Mouse (Mus musculus) CH12.LX (cell line): ENCODE results near the gene Dmrtc2. TPM values are rescaled to one million over a fixed set of nuclear protein-coding genes. Genes with fewer than 3 reads are reported as not detected.

Source experiments
- DNase-seq: peaks from one replicate; pipeline ENCODE4 v3.0.0-alpha.2; 2013; ENCODE audit errors: extremely low read depth
- H3K27ac ChIP-seq: 2 replicates; pipeline ENCODE4 v1.5.1; 2012; ENCODE audit warnings: low read depth, mild to moderate bottlenecking, control low read depth, moderate library complexity; ENCODE audit not compliant: insufficient read depth
- H3K27me3 ChIP-seq: replicated peaks from 2 replicates; pipeline ENCODE3; 2012; ENCODE audit warnings: inconsistent platforms
- H3K36me3 ChIP-seq, 2 experiments: replicated peaks in 1 of 2; 2 replicates each; pipeline versions ENCODE3 to v1.6.1; 2012; ENCODE audit warnings: inconsistent platforms in 1 of 2, low read length in 1 of 2, mild to moderate bottlenecking in 1 of 2, mixed read lengths in 1 of 2, moderate library complexity in 1 of 2; ENCODE audit not compliant: control insufficient read depth in 1 of 2, insufficient read depth in 1 of 2
- H3K4me1 ChIP-seq, 2 experiments: 2 replicates each; pipeline ENCODE4 v1.6.1; 2012; ENCODE audit warnings: inconsistent platforms in 1 of 2, moderate library complexity in 1 of 2; ENCODE audit not compliant: insufficient read depth in 2 of 2, control insufficient read depth in 1 of 2
- H3K4me2 ChIP-seq: 2 replicates; pipeline ENCODE4 v1.6.1; 2012; ENCODE audit warnings: low read depth, mild to moderate bottlenecking, control low read depth; ENCODE audit not compliant: poor library complexity, insufficient read depth, severe bottlenecking
- H3K4me3 ChIP-seq, 3 experiments: fragments of 150-350 bp in 1 of 3; sonication (generic) in 1 of 3; replicated peaks in 1 of 3; 2 replicates each; pipeline versions ENCODE3 to v1.5.1; 2011 to 2012; ENCODE audit warnings: low read depth in 2 of 3, low read length in 2 of 3, mild to moderate bottlenecking in 2 of 3, moderate library complexity in 2 of 3, control low read depth in 1 of 3, improper control_type of control experiment in 1 of 3, inconsistent platforms in 1 of 3, mixed read lengths in 1 of 3; ENCODE audit not compliant: poor library complexity in 1 of 3
- H3K79me2 ChIP-seq: replicated peaks from 2 replicates; pipeline ENCODE4 v1.6.1; 2012; ENCODE audit warnings: mild to moderate bottlenecking, moderate library complexity; ENCODE audit not compliant: control insufficient read depth, poor library complexity, insufficient read depth, severe bottlenecking; ENCODE audit errors: extremely low read depth
- H3K9ac ChIP-seq: 2 replicates; pipeline ENCODE4 v1.6.1; 2012; ENCODE audit warnings: low read depth, mild to moderate bottlenecking, control low read depth, moderate library complexity; ENCODE audit not compliant: insufficient read depth
- H3K9me3 ChIP-seq: replicated peaks from 2 replicates; pipeline ENCODE3; 2012; ENCODE audit warnings: low read length, inconsistent platforms, mixed read lengths
- BHLHE40 ChIP-seq: IDR thresholded peaks from 2 replicates; pipeline ENCODE4 v1.6.1; 2011; ENCODE audit warnings: mild to moderate bottlenecking, low read depth, low read length, improper control_type of control experiment
- CHD2 ChIP-seq: IDR thresholded peaks from 2 replicates; pipeline ENCODE4 v1.6.1; 2011; ENCODE audit warnings: low read length, improper control_type of control experiment
- CTCF ChIP-seq, 2 experiments: IDR thresholded peaks in 1 of 2; conservative IDR thresholded peaks in 1 of 2; 2 replicates each; pipeline ENCODE4 v1.5.1; 2011 to 2012; ENCODE audit warnings: low read depth in 2 of 2, low read length in 2 of 2, improper control_type of control experiment in 1 of 2, inconsistent platforms in 1 of 2, mild to moderate bottlenecking in 1 of 2, moderate library complexity in 1 of 2
- E2F4 ChIP-seq: IDR thresholded peaks from 2 replicates; pipeline ENCODE4 v1.6.1; 2011; ENCODE audit warnings: low read depth, low read length, improper control_type of control experiment; ENCODE audit not compliant: insufficient replicate concordance
- EP300 ChIP-seq: IDR thresholded peaks from 2 replicates; pipeline ENCODE4 v1.6.1; 2011; ENCODE audit warnings: low read length, improper control_type of control experiment
- GABPA ChIP-seq: IDR thresholded peaks from 2 replicates; pipeline ENCODE4 v1.6.1; 2012; ENCODE audit warnings: low read depth, low read length, improper control_type of control experiment, inconsistent platforms; ENCODE audit not compliant: insufficient replicate concordance
- HCFC1 ChIP-seq: IDR thresholded peaks from 2 replicates; pipeline ENCODE4 v1.6.1; 2012; ENCODE audit warnings: low read depth, mild to moderate bottlenecking, inconsistent platforms, low read length, improper control_type of control experiment
- JUN ChIP-seq: IDR thresholded peaks from 2 replicates; pipeline ENCODE4 v1.6.1; 2011; ENCODE audit warnings: low read depth, mild to moderate bottlenecking, low read length, improper control_type of control experiment, moderate library complexity; ENCODE audit not compliant: insufficient read depth
- MAFK ChIP-seq: IDR thresholded peaks from 2 replicates; pipeline ENCODE4 v1.6.1; 2011; ENCODE audit warnings: low read length, improper control_type of control experiment; ENCODE audit not compliant: insufficient replicate concordance
- MAZ ChIP-seq: IDR thresholded peaks from 2 replicates; pipeline ENCODE4 v1.6.1; 2012; ENCODE audit warnings: low read depth, mild to moderate bottlenecking, inconsistent platforms, low read length, improper control_type of control experiment, moderate library complexity
- MEF2A ChIP-seq: IDR thresholded peaks from 2 replicates; pipeline ENCODE4 v1.6.1; 2014; ENCODE audit warnings: low read depth, mild to moderate bottlenecking, inconsistent platforms, low read length, improper control_type of control experiment, borderline replicate concordance
- NELFE ChIP-seq: IDR thresholded peaks from 2 replicates; pipeline ENCODE4 v1.6.1; 2011; ENCODE audit warnings: low read depth, low read length, improper control_type of control experiment
- NRF1 ChIP-seq: IDR thresholded peaks from 2 replicates; pipeline ENCODE4 v1.6.1; 2014; ENCODE audit warnings: low read depth, mild to moderate bottlenecking, inconsistent platforms, low read length, improper control_type of control experiment, moderate library complexity
- PAX5 ChIP-seq: IDR thresholded peaks from 2 replicates; pipeline ENCODE4 v1.6.1; 2012; ENCODE audit warnings: low read length, inconsistent platforms, mixed read lengths
- POLR2A ChIP-seq: IDR thresholded peaks from 2 replicates; pipeline ENCODE4 v1.6.1; 2011; ENCODE audit warnings: low read depth, mild to moderate bottlenecking, improper control_type of control experiment, low read length
- POLR2AphosphoS2 ChIP-seq: IDR thresholded peaks from 2 replicates; pipeline ENCODE4 v1.6.1; 2011; ENCODE audit warnings: low read depth, low read length, improper control_type of control experiment
- RAD21 ChIP-seq: IDR thresholded peaks from 2 replicates; pipeline ENCODE4 v1.6.1; 2011; ENCODE audit warnings: low read depth, mild to moderate bottlenecking, low read length, improper control_type of control experiment, moderate library complexity
- TBP ChIP-seq: conservative IDR thresholded peaks from 2 replicates; pipeline ENCODE4 v1.6.1; 2011; ENCODE audit warnings: low read depth, low read length, improper control_type of control experiment
- UBTF ChIP-seq: IDR thresholded peaks from 2 replicates; pipeline ENCODE4 v1.6.1; 2012; ENCODE audit warnings: low read depth, mild to moderate bottlenecking, inconsistent platforms, low read length, improper control_type of control experiment, moderate library complexity
- ZC3H11A ChIP-seq: IDR thresholded peaks from 2 replicates; pipeline ENCODE4 v1.6.1; 2012; ENCODE audit warnings: low read depth, mild to moderate bottlenecking, inconsistent platforms, low read length, improper control_type of control experiment
- dilution Hi-C: fragments of 300-500 bp; cut with MboI; formaldehyde crosslinking; loops from 2 replicates; pipeline ENCODE4 v1.14.3; 2020; ENCODE audit warnings: low sequenced_read_pairs; ENCODE audit not compliant: extremely low pct_unique_long_range_greater_than_20kb, extremely low pct_ligation_motif_present
- in situ Hi-C: fragments of 300-500 bp; cut with MboI; formaldehyde crosslinking; loops from 3 replicates; pipeline ENCODE4 v1.14.3; 2019; ENCODE audit warnings: low sequenced_read_pairs, low pct_ligation_motif_present, low pct_unique_long_range_greater_than_20kb, mixed read lengths
- polyA plus RNA-seq: library from polyadenylated mRNA; unstranded; fragments of >175 nt; gene quantifications from 2 replicates; pipeline ENCODE4 v1.2.1, GENCODE M21; 2012; ENCODE audit warnings: low read depth; ENCODE audit not compliant: insufficient read length
- total RNA-seq, 2 experiments: library from RNA; depleted of rRNA; stranded (reverse); fragments of 300-350 nt in 1 of 2; fragments of >200 nt in 1 of 2; gene quantifications; 2 replicates each; pipeline ENCODE4 v1.2.3; 2012 to 2014

The Dmrtc2 gene
- total and polyA plus RNA-seq, 3 experiments: not detected

GRCm38 (mm10) chr7:24879620-24880019 is 9.8 kb downstream of the Dmrtc2 start:
- no peaks in the 10 kb centered on the region for H3K36me3 ChIP-seq
- no peaks in the 10 kb centered on the region for H3K9me3 ChIP-seq
- no peak overlapping the region for H3K27ac ChIP-seq
- dilution Hi-C loops (no loop called here), in situ Hi-C loops (loop anchor here (5.0 kb wide), 1 partner anchor 32 kb away; no protein-coding TSS in a partner anchor)
- peaks cover 2% of the 10 kb centered on the region for H3K79me2 ChIP-seq
- no peak for TF ChIP-seq PAX5
- TF ChIP-seq RAD21: no peak
- TF ChIP-seq ZC3H11A: no peak
- TF ChIP-seq HCFC1: no peak
- no peak for TF ChIP-seq NRF1
- no peak for TF ChIP-seq CTCF (conservative IDR thresholded peaks at IDR 0.05 in 1 of 2, IDR thresholded peaks at IDR 0.05 in 1 of 2; ENCODE audit: low read depth in 2 of 2, low read length in 2 of 2)
- no peak for TF ChIP-seq GABPA
- H3K4me1 ChIP-seq: no peaks in the 10 kb centered on the region; a peak in 1 of 4 replicates
- H3K27me3 ChIP-seq: peaks cover 4% of the 10 kb centered on the region
- no peak overlapping the region for H3K9ac ChIP-seq
- no peak for DNase-seq
- H3K4me3 ChIP-seq: no peak overlapping the region
- H3K4me2 ChIP-seq: no peak overlapping the region

- H3K4me1 ChIP-seq: peaks cover 0 to 7% of the 10 kb centered on the region in 2 experiments; a peak in 2 of 4 replicates
- in situ Hi-C loops (loop anchor here (5.0 kb wide), 1 partner anchor 35 kb away; no protein-coding TSS in a partner anchor), dilution Hi-C loops (no loop called here)
- H3K9ac ChIP-seq: no peak overlapping the region
- no peaks in the 10 kb centered on the region for H3K9me3 ChIP-seq
- H3K4me2 ChIP-seq: no peak overlapping the region
- H3K4me3 ChIP-seq: no peak overlapping the region
- peaks cover 22 to 28% of the 10 kb centered on the region in 2 experiments for H3K36me3 ChIP-seq
- no peaks in the 10 kb centered on the region for H3K27me3 ChIP-seq
- TF ChIP-seq MAZ: no peak
- TF ChIP-seq POLR2AphosphoS2: no peak
- TF ChIP-seq POLR2A: no peak
- H3K79me2 ChIP-seq: peaks cover 32% of the 10 kb centered on the region
- no peak for DNase-seq
- H3K27ac ChIP-seq: no peak overlapping the region
Observed at GRCm38 (mm10) chr7:24882416-24883199, 12.8 kb downstream of the Dmrtc2 start.

- peaks cover 0 to 20% of the 10 kb centered on the region in 2 experiments; a peak in 2 of 4 replicates for H3K4me1 ChIP-seq
- peak within 1 kb of the TSS; percentile 100 for H3K9ac ChIP-seq
- DNase-seq: peak; percentile 100
- H3K4me3 ChIP-seq: peak within 1 kb of the TSS; percentile 99 to 100 (median 100)
- no peaks in the 10 kb centered on the region for H3K27me3 ChIP-seq
- dilution Hi-C loops: no loop called here
- H3K79me2 ChIP-seq: peaks cover 42% of the 10 kb centered on the region
- peaks cover 36 to 43% of the 10 kb centered on the region in 2 experiments for H3K36me3 ChIP-seq
- in situ Hi-C loops: loop anchor here (5.0 kb wide), 1 partner anchor 37 kb away; no protein-coding TSS in a partner anchor
- peak within 1 kb of the TSS; percentile 94; the same call in 1 of the 2 replicates for H3K4me2 ChIP-seq
- H3K27ac ChIP-seq: peak within 1 kb of the TSS; percentile 96
- H3K9me3 ChIP-seq: no peaks in the 10 kb centered on the region
- peak; percentile 81 for TF ChIP-seq UBTF
- peak in 1 of 2 experiments; percentile 72; a peak in 2 of 4 replicates for TF ChIP-seq CTCF (conservative IDR thresholded peaks at IDR 0.05 in 1 of 2, IDR thresholded peaks at IDR 0.05 in 1 of 2; ENCODE audit: low read depth in 2 of 2, low read length in 2 of 2)
- peak; percentile 100 for TF ChIP-seq CHD2
- TF ChIP-seq E2F4: peak; percentile 83; the same call in 1 of the 2 replicates
- TF ChIP-seq JUN: no peak
- TF ChIP-seq HCFC1: peak; percentile 80
- TF ChIP-seq NELFE: peak; percentile 94
- TF ChIP-seq POLR2A: peak; percentile 95
- peak; percentile 51; the same call in 1 of the 2 replicates for TF ChIP-seq MEF2A
- 0 out of 2 replicates have a peak, but pooled peaks have one; percentile 42 for TF ChIP-seq NRF1
- 0 out of 2 replicates have a peak, but pooled peaks have one; percentile 12 for TF ChIP-seq BHLHE40
- TF ChIP-seq MAFK: no peak
- peak; percentile 92 for TF ChIP-seq TBP
- TF ChIP-seq EP300: no peak
- TF ChIP-seq POLR2AphosphoS2: peak; percentile 92
Observed at GRCm38 (mm10) chr7:24883896-24884692, 14.2 kb downstream of the Dmrtc2 start, which contains the start of gene Rps19. TSS of gene Rps19 (plus strand) at chr7:24884371.
